Mouse (Mus musculus): Measurements from ENCODE around the gene 2410137M14Rik.
"Not testable (repeated sequence)": the region's sequence is repeated elsewhere in the genome, so short reads cannot be mapped to it uniquely, and the experiment has no call there.

Gene 2410137M14Rik

GRCm38 (mm10) chr17:36993770-36994325, 12.8 kb upstream of the 2410137M14Rik start:
- no peak for DNase-seq

GRCm38 (mm10) chr17:36992336-36993104, 11.5 kb upstream of the 2410137M14Rik start:
- no peak for DNase-seq

DNA sequence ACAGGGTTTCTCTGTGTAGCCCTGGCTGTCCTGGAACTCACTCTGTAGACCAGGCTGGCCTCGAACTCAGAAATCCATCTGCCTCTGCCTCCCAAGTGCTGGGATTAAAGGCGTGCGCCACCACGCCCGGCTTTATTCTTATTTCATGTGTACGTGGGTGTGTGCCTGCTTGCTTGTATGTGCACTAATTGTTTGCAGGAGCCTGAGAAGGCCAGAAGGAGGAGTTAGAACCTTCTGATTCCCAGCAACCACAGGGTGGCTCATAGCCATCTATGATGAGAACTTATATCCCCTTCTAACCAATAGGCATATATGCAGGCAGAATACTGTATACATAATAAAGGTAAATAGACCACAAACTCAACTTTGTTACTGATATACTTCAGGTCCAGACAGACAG, 9.6 kb upstream of the 2410137M14Rik start:
- not testable (repeated sequence) for DNase-seq

DNA sequence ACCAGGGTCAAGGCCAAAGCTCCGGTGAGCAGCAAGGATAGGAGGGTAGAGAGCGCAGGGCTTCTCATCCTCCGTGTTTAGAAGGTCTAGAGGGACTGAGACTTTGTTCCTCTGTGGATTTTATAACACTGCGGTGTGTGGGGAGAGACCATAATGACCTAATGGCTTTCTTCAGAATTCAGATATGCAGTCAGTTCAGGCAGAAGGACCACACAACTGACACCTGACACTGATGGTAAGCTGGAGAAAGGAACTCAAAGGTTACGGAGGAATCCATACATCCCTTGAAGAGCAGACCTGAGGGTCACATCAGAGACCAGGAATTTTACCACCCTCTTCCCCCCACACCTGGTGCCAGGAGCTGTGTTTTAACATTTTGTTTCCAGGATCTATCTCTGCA, 8.4 kb upstream of the 2410137M14Rik start, which contains the start of gene H2-M5:
H2-M5 (minus strand) TSS at position 101 of the 400 bp plus-strand sequence.
- DNase-seq: no peak

DNA sequence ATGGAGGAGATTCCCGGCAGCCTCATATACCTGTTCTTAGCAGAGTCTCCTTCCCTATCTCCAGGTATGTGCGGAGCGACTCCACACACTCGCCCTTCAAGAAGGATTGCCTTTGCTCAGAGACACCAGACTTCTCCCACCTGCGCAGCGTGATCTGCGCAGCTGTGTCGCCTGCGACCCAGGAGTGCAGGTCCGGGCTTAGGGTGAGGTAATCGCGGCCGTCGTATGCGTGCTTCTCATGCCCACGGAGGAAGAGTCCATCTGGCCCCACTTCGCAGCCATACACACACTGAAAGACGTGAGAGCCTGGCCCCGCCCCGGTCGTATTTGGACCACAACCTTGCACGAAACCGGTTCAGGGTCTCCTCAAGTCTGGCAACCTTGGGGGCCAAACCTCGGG, 7.4 kb upstream of the 2410137M14Rik start:
- DNase-seq: no peak

DNA sequence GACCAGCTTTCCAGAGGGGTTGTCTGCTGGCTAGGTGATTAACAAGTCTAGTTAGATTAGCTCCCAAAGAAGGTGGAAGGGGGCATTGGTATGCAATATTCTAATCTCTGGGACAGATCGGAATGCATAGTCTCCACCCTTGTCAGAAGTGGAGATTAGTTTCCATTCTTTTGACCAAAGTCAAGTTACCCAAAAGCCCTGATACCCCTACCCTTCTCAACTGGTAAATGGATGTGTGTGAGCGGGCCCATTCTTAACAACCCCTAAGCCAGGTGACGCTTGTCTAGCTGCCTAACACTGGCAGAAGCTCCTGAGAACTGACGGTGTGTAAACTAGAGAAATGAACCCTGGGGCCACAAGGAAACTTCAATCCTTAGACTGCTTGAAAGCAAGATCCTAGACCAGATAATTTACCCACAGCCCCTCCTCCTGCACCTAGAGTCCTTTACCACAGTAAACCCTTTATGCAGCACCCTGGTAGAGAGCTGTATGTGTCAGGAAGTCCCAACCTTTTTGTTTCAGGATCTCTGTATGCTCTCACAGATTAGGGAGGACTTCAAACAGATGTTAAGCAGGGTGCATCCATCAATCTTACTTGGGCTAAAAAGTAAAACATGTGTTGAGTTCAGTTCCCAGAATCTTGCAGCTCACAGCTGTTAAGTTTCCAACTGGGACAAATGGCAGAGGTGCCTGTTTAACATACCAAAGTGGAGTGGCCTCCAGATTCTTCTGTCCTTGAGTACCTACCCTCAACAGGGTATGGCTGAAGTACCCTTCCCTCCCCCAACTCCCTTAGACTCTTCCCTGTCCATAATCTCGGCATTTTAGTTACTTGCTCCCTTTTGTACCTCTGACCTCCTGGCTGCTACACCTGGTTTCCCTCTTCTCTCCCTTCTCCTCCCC, 1.5 kb upstream of the 2410137M14Rik start:
- no peak for DNase-seq

DNA sequence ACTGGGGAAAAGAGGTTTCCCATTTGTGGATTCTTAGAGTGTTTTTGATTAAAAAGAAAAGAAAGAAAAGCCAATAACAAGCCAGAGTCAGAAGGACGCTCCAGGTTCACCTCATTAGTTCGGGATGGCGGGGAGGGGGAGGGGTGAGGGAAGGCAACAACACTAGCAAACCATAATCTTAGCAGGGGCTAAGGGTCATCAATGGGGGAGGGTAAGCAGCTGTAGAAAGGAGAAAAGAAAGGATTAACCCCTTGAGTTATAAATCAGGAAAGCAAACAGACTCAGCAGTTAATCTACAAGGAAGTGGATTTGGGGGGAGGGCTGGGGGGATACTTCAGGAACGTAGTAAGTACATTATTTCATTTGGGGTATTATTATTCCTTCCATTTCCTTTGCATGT, 808 bp upstream of the 2410137M14Rik start:
- no peak for DNase-seq

- DNase-seq: no peak
Measured at GRCm38 (mm10) chr17:36973271-36973787, 7.7 kb downstream of the 2410137M14Rik start.

DNA sequence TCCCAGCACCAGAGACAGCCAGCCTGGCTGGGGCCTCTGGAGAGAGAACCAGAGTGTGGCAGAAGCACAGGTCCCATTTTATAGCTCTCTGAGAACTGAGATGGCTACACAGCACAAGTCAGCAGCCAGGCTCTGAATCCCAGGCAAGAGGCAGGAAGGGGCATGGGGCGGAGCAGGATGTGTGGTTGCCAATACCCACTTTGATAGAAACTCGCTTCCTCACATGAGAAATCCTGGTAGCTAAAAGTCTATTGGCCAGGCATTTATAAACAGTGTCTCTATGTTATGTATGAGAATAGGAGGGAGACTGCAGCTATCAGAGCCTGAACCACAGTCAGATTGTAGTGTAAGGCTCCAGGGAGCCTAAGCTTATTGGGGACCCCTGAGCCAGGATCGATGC, 8.2 kb downstream of the 2410137M14Rik start:
- DNase-seq: no peak

- no peak for DNase-seq
Measured at GRCm38 (mm10) chr17:36971172-36971850, 9.7 kb downstream of the 2410137M14Rik start.

DNA sequence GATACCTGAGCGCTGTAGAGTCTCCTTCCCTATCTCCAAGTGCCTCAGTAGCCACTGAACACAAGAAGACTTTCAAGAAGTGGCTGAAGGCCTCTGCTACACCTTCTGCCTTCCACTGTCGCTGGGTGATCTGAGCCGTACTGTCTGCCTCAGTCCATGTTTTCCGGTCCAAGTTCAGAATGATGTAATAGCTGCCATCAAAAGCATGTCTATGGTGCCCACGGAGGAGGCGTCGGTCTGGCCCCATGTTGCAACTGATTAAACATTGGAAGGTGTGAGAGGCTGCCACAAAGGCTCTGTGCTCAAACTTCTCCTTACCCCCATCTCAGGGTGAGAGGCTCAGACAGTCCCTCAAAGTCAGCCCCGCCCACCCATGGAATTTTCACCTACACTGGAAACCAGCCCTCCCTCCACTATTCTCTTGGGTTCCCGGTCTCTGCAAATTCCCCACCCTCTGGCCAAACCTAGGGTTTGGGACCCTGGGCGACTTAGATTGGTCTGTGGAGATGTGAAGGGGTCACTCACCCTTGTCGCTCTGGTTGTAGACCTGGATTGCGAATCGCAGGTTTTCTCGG, 10.6 kb downstream of the 2410137M14Rik start:
- no peak for DNase-seq

GRCm38 (mm10) chr17:36966875-36967274, 14.2 kb downstream of the 2410137M14Rik start:
- no peak for DNase-seq

GRCm38 (mm10) chr17:36961125-36961524, 19.9 kb downstream of the 2410137M14Rik start:
- DNase-seq: no peak

- DNase-seq: no peak
Measured at GRCm38 (mm10) chr17:36958884-36959283, 22.2 kb downstream of the 2410137M14Rik start.

DNA sequence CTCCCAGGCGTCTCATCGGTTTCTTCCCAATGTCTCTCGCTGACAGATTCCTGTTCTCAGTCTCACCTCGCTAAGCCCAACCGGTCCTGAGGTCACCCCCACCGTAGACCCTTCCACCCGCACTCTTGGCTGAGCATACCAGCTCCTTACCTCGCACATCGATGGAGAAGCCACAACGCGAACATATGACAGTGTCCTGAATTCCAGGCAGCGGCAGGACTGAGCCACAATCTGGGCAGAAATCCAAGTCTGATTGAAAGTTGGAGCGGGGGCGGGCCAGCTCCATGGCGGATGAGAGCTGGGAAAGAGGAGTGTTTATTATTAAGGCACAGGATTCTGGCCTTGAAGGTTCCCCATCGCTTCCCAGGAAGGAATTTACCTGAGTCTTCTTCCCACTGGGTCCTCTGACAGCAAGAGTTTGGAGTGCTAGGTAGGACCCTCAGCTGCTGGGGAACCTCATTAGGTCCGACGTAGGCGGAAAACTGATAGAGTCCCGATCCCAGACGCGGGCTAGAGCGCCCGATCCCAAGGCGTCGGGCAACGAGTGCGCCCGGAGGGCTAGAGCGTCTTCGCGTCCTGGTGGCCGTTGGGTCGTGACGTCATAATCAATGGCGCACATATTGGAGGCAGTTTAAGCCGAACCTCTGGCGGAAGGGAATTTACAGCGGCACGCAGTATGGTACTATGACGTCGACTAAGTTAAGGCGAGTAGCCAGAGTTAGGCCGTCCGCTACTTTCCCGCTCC, 22.9 kb downstream of the 2410137M14Rik start, which contains the start of the genes Znrd1 and Znrd1as:
Znrd1 (minus strand) TSS at position 561 of the 745 bp plus-strand sequence.
Znrd1as (plus strand) TSS at position 594 of the 745 bp plus-strand sequence.
- DNase-seq: peak; percentile 93

GRCm38 (mm10) chr17:36953062-36953461, 28.0 kb downstream of the 2410137M14Rik start:
- DNase-seq: no peak

DNA sequence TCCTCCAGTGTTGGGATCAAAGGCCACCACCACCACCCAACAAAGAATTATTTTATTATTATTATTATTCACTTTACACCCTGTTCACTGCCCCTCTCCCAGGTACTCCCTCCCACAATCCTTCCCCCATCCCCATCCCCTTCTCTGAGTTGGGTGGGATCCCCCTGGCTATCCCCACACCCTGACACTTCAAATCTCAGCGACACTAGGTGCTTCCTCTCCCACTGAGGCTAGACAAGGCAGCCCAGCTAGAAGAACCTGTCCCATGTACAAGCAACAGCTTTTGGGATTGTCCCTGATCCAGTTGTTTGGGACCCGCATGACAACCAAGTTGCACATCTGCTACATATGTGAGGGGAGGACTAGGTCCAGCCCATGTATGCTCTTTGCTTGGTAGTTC, 28.4 kb downstream of the 2410137M14Rik start:
- DNase-seq: no peak

DNA sequence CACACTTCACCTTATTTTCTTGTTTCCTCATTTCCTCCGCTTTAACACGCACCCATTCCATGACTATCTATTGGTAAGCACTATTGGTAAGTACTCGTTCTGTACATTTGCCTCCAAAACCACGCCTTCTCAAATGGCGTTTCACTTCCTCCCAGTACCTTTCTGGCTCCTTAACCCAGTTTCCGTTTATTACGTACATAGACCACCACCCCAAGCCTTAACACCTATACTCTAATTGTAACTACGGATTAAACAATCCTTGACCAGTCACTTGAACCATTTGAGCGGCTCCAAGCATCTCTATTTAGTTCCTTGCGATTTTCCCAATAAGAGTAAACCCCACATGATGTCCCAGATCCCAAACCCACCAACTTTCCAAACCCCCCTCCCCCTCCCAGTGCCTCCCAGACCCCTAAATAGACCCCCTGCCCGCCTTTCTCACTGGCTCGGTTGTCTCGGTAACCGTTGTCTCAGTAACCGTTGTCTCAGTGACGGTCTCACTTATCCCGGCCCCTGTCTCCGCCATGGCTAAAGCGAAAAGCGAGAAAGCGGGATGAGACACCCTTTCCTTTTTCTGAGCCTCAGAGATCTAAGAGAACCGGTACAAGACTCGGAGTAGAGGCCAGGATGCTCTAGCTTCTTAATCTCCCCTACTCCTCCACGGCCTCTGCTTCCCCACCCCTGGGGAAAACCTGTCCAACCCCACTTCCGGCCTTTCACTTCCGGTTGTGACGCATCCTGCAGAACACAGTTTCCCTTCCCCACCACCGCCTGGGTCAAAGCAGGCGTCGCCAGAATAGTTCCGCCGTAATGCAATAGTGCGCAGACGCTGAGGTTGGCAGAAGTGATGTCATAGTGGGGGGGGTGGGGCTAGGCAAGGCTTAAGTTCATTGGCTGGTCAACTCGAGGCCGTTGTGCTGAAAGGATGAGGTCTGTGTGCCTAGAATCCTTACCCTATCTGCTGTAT, 29.8 kb downstream of the 2410137M14Rik start, which contains the start of gene Ppp1r11:
Ppp1r11 (minus strand) TSS at position 761 of the 967 bp plus-strand sequence.
- peak; percentile 94 for DNase-seq

- DNase-seq: no peak
Measured at GRCm38 (mm10) chr17:36949265-36949664, 31.8 kb downstream of the 2410137M14Rik start.

GRCm38 (mm10) chr17:36948286-36948685, 32.8 kb downstream of the 2410137M14Rik start:
- no peak for DNase-seq
